Mouse (Mus musculus) c-Kit-negative CD71-positive TER-119-positive erythroid progenitor cells, embryonic 14.5 days (primary cell): ENCODE results near the gene Sprr3.
"Not testable (repeated sequence)": the region's sequence is repeated elsewhere in the genome, so short reads cannot be mapped to it uniquely, and the experiment has no call there.

Experiments
- DNase-seq: peaks from one replicate; pipeline ENCODE4 v3.0.0-alpha.2; 2013; ENCODE audit warnings: low read depth, low spot score

Gene Sprr3

GRCm38 (mm10) chr3:92458620-92459019 lies at the start of gene Sprr3:
Gene Sprr3 (minus strand): TSS chr3:92458720.
- no peak for DNase-seq

GRCm38 (mm10) chr3:92508185-92508584 lies 49.7 kb upstream of the Sprr3 start:
- no peak for DNase-seq

- no peak for DNase-seq
These were observed 45.0 kb upstream of the Sprr3 start for GRCm38 (mm10) chr3:92503528-92503927.

GRCm38 (mm10) chr3:92500393-92500792 lies 41.9 kb upstream of the Sprr3 start, which contains the start of gene Sprr4:
Gene Sprr4 (minus strand): TSS chr3:92500493.
- DNase-seq = no peak

GRCm38 (mm10) chr3:92490262-92490661 lies 31.7 kb upstream of the Sprr3 start:
- DNase-seq = not testable (repeated sequence)

- DNase-seq = no peak
These were observed 27.8 kb upstream of the Sprr3 start for GRCm38 (mm10) chr3:92486307-92486706.

GRCm38 (mm10) chr3:92485863-92486262 lies 27.3 kb upstream of the Sprr3 start, which contains the start of gene Sprr1a:
Gene Sprr1a (minus strand): TSS chr3:92485895.
- DNase-seq = no peak

- DNase-seq = not testable (repeated sequence)
These were observed 22.7 kb upstream of the Sprr3 start for GRCm38 (mm10) chr3:92481249-92481648.

GRCm38 (mm10) chr3:92470111-92470510 lies 11.6 kb upstream of the Sprr3 start:
- DNase-seq = no peak

- no peak for DNase-seq
These were observed 8.9 kb upstream of the Sprr3 start for GRCm38 (mm10) chr3:92467424-92467823.

- no peak for DNase-seq
These were observed 8.1 kb upstream of the Sprr3 start for GRCm38 (mm10) chr3:92466576-92466975.

- DNase-seq = no peak
These were observed 3.4 kb downstream of the Sprr3 start for GRCm38 (mm10) chr3:92455151-92455550.

- DNase-seq = no peak
These were observed 18.3 kb downstream of the Sprr3 start for GRCm38 (mm10) chr3:92440177-92440576.

GRCm38 (mm10) chr3:92438689-92439088 lies 19.8 kb downstream of the Sprr3 start, which contains the start of gene Sprr1b:
Gene Sprr1b (minus strand): TSS chr3:92438789.
- no peak for DNase-seq

GRCm38 (mm10) chr3:92432282-92432681 lies 26.2 kb downstream of the Sprr3 start, which contains the start of gene Sprr2k:
Gene Sprr2k (plus strand): TSS chr3:92432582.
- DNase-seq = no peak

- DNase-seq = no peak
These were observed 29.2 kb downstream of the Sprr3 start, which contains the start of gene Gm9774 for GRCm38 (mm10) chr3:92429323-92429722. Gene Gm9774 (minus strand): TSS chr3:92429423.

- DNase-seq = no peak
These were observed 40.7 kb downstream of the Sprr3 start, which contains the start of gene Sprr2j-ps for GRCm38 (mm10) chr3:92417782-92418181. Gene Sprr2j-ps (plus strand): TSS chr3:92418082.

GRCm38 (mm10) chr3:92407691-92408090 lies 50.8 kb downstream of the Sprr3 start, which contains the start of gene Sprr2i:
Gene Sprr2i (plus strand): TSS chr3:92407991.
- DNase-seq = no peak
